Mouse (Mus musculus) myocyte (in vitro differentiated cells): ENCODE measurements around the gene Ap2m1.
A peak's percentile ranks its signal among the peaks of the same experiment; 100 is the strongest.

Experiments used
- POLR2A ChIP-seq: IDR thresholded peaks from one replicate; pipeline ENCODE4 v1.6.1; 2011; ENCODE audit warnings: low read depth, mild to moderate bottlenecking, control low read depth, moderate library complexity; ENCODE audit not compliant: insufficient read length
- POLR2AphosphoS2 ChIP-seq: IDR thresholded peaks from one replicate; pipeline ENCODE4 v1.6.1; 2011; ENCODE audit warnings: low read depth, control low read depth; ENCODE audit not compliant: insufficient read length
- USF1 ChIP-seq: IDR thresholded peaks from one replicate; pipeline ENCODE4 v1.6.1; 2011; ENCODE audit warnings: low read depth, mild to moderate bottlenecking, control low read depth, moderate library complexity

GRCm38 (mm10) chr16:20517701-20518374, 17.4 kb upstream of the Ap2m1 start:
- TF ChIP-seq POLR2A (peak; percentile 11), USF1 (no peak), POLR2AphosphoS2 (no peak)
